Mouse (Mus musculus): ENCODE data around the gene Acer3. TPM values are rescaled to one million over a fixed set of nuclear protein-coding genes. Genes with fewer than 3 reads are reported as not detected.

The Acer3 gene
- polyA plus RNA-seq (2016; fragmentation: Nextera tagmentation; extraction: Ambion mirVana) = 15.8 and 20.0 TPM in 2 replicates

- H3K4me1 ChIP-seq = peaks cover 8% of the 10 kb centered on the region
- H3K36me3 ChIP-seq = no peaks in the 10 kb centered on the region
- H3K4me3 ChIP-seq = no peak within 1 kb of the TSS
- H3K27ac ChIP-seq = no peak within 1 kb of the TSS
- ATAC-seq (ENCODE audit: low FRiP score, low read depth) = no peak
- 96% methylated on average over 2 of the region's 2 CpGs for WGBS
- no peaks in the 10 kb centered on the region for H3K27me3 ChIP-seq (replicated peaks)
- H3K9ac ChIP-seq = no peak within 1 kb of the TSS
- no peak within 1 kb of the TSS for H3K4me2 ChIP-seq (replicated peaks)
- no peaks in the 10 kb centered on the region for H3K9me3 ChIP-seq
These were observed at the start of gene Acer3 for GRCm38 (mm10) chr7:98321083-98321482. Acer3 (minus strand) TSS chr7:98321208.

- H3K9me3 ChIP-seq = no peaks in the 10 kb centered on the region
- H3K4me2 ChIP-seq (replicated peaks) = no peak overlapping the region
- H3K27ac ChIP-seq = no peak overlapping the region
- no peak for ATAC-seq (ENCODE audit: low FRiP score, low read depth)
- H3K4me3 ChIP-seq = no peak overlapping the region
- WGBS = 59% methylated on average over 10 of the region's 10 CpGs
- no peak overlapping the region for H3K9ac ChIP-seq
- no peaks in the 10 kb centered on the region; the same call in 1 of the 2 replicates for H3K4me1 ChIP-seq
- H3K27me3 ChIP-seq (replicated peaks) = no peaks in the 10 kb centered on the region
- no peaks in the 10 kb centered on the region for H3K36me3 ChIP-seq
These were observed 48.9 kb upstream of the Acer3 start for GRCm38 (mm10) chr7:98369762-98370369.

- Histone ChIP-seq H3K36me3 (no peaks in the 10 kb centered on the region), H3K4me3 (peak overlapping the region; percentile 64; the same call in 1 of the 2 replicates), H3K4me2 (replicated peaks) (peak overlapping the region; percentile 98), H3K27me3 (replicated peaks) (no peaks in the 10 kb centered on the region), H3K9me3 (no peaks in the 10 kb centered on the region), H3K4me1 (peaks cover 27% of the 10 kb centered on the region), H3K27ac (no peak overlapping the region), H3K9ac (no peak overlapping the region)
- ATAC-seq (ENCODE audit: low FRiP score, low read depth) = no peak
- 47% methylated on average over 2 of the region's 2 CpGs for WGBS
These were observed 40.7 kb upstream of the Acer3 start for GRCm38 (mm10) chr7:98361662-98362061.

GRCm38 (mm10) chr7:98361063-98361652, 40.1 kb upstream of the Acer3 start, which contains the start of gene Tsku:
Tsku (minus strand) TSS chr7:98361328.
- H3K9me3 ChIP-seq = no peaks in the 10 kb centered on the region
- H3K4me1 ChIP-seq = peaks cover 32% of the 10 kb centered on the region
- peak within 1 kb of the TSS; percentile 98 for H3K4me2 ChIP-seq (replicated peaks)
- H3K9ac ChIP-seq = peak within 1 kb of the TSS; percentile 73
- H3K27me3 ChIP-seq (replicated peaks) = no peaks in the 10 kb centered on the region
- ATAC-seq (ENCODE audit: low FRiP score, low read depth) = peak; percentile 90
- H3K4me3 ChIP-seq = peak within 1 kb of the TSS; percentile 64
- peak within 1 kb of the TSS; percentile 10; the same call in 1 of the 2 replicates for H3K27ac ChIP-seq
- H3K36me3 ChIP-seq = no peaks in the 10 kb centered on the region
- WGBS = under 1% methylated on average over 52 of the region's 52 CpGs

- H3K4me3 ChIP-seq = peak overlapping the region; percentile 64
- ATAC-seq (ENCODE audit: low FRiP score, low read depth) = peak; percentile 65
- peaks cover 38% of the 10 kb centered on the region for H3K4me1 ChIP-seq
- no peaks in the 10 kb centered on the region for H3K27me3 ChIP-seq (replicated peaks)
- peak overlapping the region; percentile 98 for H3K4me2 ChIP-seq (replicated peaks)
- under 1% methylated on average over 20 of the region's 20 CpGs for WGBS
- H3K9ac ChIP-seq = peak overlapping the region; percentile 73
- H3K9me3 ChIP-seq = no peaks in the 10 kb centered on the region
- H3K27ac ChIP-seq = peak overlapping the region; percentile 10; the same call in 1 of the 2 replicates
- H3K36me3 ChIP-seq = no peaks in the 10 kb centered on the region
These were observed 39.6 kb upstream of the Acer3 start for GRCm38 (mm10) chr7:98360621-98360990.

GRCm38 (mm10) chr7:98359951-98360620, 39.1 kb upstream of the Acer3 start:
- peak overlapping the region; percentile 98 for H3K4me2 ChIP-seq (replicated peaks)
- H3K4me1 ChIP-seq = peaks cover 43% of the 10 kb centered on the region
- H3K4me3 ChIP-seq = peak overlapping the region; percentile 64
- no peaks in the 10 kb centered on the region for H3K27me3 ChIP-seq (replicated peaks)
- H3K36me3 ChIP-seq = no peaks in the 10 kb centered on the region
- H3K27ac ChIP-seq = 0 out of 2 replicates have a peak overlapping the region, but pooled peaks have one; percentile 10
- H3K9me3 ChIP-seq = no peaks in the 10 kb centered on the region
- under 1% methylated on average over 33 of the region's 33 CpGs for whole genome bisulfite sequencing
- H3K9ac ChIP-seq = peak overlapping the region; percentile 73
- ATAC-seq (ENCODE audit: low FRiP score, low read depth) = peak; percentile 58

- Histone ChIP-seq H3K36me3 (no peaks in the 10 kb centered on the region), H3K27ac (no peak overlapping the region), H3K9ac (no peak overlapping the region), H3K4me1 (peaks cover 55% of the 10 kb centered on the region), H3K9me3 (no peaks in the 10 kb centered on the region), H3K4me2 (replicated peaks) (no peak overlapping the region), H3K27me3 (replicated peaks) (no peaks in the 10 kb centered on the region), H3K4me3 (no peak overlapping the region)
- 59% methylated on average over 1 of the region's 1 CpGs for WGBS
- no peak for ATAC-seq (ENCODE audit: low FRiP score, low read depth)
These were observed 37.0 kb upstream of the Acer3 start for GRCm38 (mm10) chr7:98358016-98358415.

GRCm38 (mm10) chr7:98357324-98357723, 36.3 kb upstream of the Acer3 start:
- 78% methylated on average over 5 of the region's 5 CpGs for WGBS
- H3K4me1 ChIP-seq = peaks cover 55% of the 10 kb centered on the region
- no peaks in the 10 kb centered on the region for H3K9me3 ChIP-seq
- no peak overlapping the region for H3K27ac ChIP-seq
- no peak for ATAC-seq (ENCODE audit: low FRiP score, low read depth)
- H3K36me3 ChIP-seq = peaks cover 6% of the 10 kb centered on the region
- H3K4me2 ChIP-seq (replicated peaks) = no peak overlapping the region
- no peak overlapping the region for H3K9ac ChIP-seq
- no peaks in the 10 kb centered on the region for H3K27me3 ChIP-seq (replicated peaks)
- H3K4me3 ChIP-seq = no peak overlapping the region

GRCm38 (mm10) chr7:98354921-98355310, 33.9 kb upstream of the Acer3 start:
- 39% methylated on average over 4 of the region's 4 CpGs for whole genome bisulfite sequencing
- Histone ChIP-seq H3K9ac (no peak overlapping the region), H3K27ac (no peak overlapping the region), H3K4me3 (no peak overlapping the region), H3K4me2 (replicated peaks) (peak overlapping the region; percentile 16; the same call in 1 of the 2 replicates), H3K36me3 (peaks cover 29% of the 10 kb centered on the region), H3K4me1 (peaks cover 61% of the 10 kb centered on the region), H3K27me3 (replicated peaks) (no peaks in the 10 kb centered on the region), H3K9me3 (no peaks in the 10 kb centered on the region)
- no peak for ATAC-seq (ENCODE audit: low FRiP score, low read depth)

- Histone ChIP-seq H3K4me1 (peaks cover 56% of the 10 kb centered on the region), H3K4me2 (replicated peaks) (peak overlapping the region; percentile 16; the same call in 1 of the 2 replicates)
These were observed 33.3 kb upstream of the Acer3 start for GRCm38 (mm10) chr7:98354160-98354920.

GRCm38 (mm10) chr7:98353616-98354015, 32.6 kb upstream of the Acer3 start:
- no peaks in the 10 kb centered on the region for H3K9me3 ChIP-seq
- H3K27ac ChIP-seq = no peak overlapping the region
- peaks cover 29% of the 10 kb centered on the region for H3K36me3 ChIP-seq
- no peak overlapping the region for H3K9ac ChIP-seq
- H3K4me1 ChIP-seq = peaks cover 48% of the 10 kb centered on the region
- H3K27me3 ChIP-seq (replicated peaks) = no peaks in the 10 kb centered on the region
- 89% methylated on average over 5 of the region's 5 CpGs for WGBS
- no peak overlapping the region for H3K4me3 ChIP-seq
- no peak overlapping the region for H3K4me2 ChIP-seq (replicated peaks)
- no peak for ATAC-seq (ENCODE audit: low FRiP score, low read depth)

More at GRCm38 (mm10) chr7:98354160-98354920, 33.3 kb upstream of the Acer3 start:
- H3K4me3 ChIP-seq = no peak overlapping the region
- H3K36me3 ChIP-seq = peaks cover 29% of the 10 kb centered on the region
- H3K27me3 ChIP-seq (replicated peaks) = no peaks in the 10 kb centered on the region
- WGBS = 19% methylated on average over 12 of the region's 12 CpGs
- H3K9me3 ChIP-seq = no peaks in the 10 kb centered on the region
- no peak overlapping the region for H3K9ac ChIP-seq
- no peak for ATAC-seq (ENCODE audit: low FRiP score, low read depth)
- no peak overlapping the region for H3K27ac ChIP-seq

- Histone ChIP-seq H3K27ac (no peak overlapping the region), H3K4me1 (peaks cover 35% of the 10 kb centered on the region), H3K36me3 (peaks cover 29% of the 10 kb centered on the region), H3K4me2 (replicated peaks) (no peak overlapping the region), H3K9ac (no peak overlapping the region), H3K4me3 (no peak overlapping the region), H3K9me3 (no peaks in the 10 kb centered on the region), H3K27me3 (replicated peaks) (no peaks in the 10 kb centered on the region)
- 96% methylated on average over 3 of the region's 3 CpGs for WGBS
- ATAC-seq (ENCODE audit: low FRiP score, low read depth) = no peak
These were observed 30.5 kb upstream of the Acer3 start for GRCm38 (mm10) chr7:98351523-98351922.

Data from neural tube, embryonic 12.5 days (tissue).